Mouse (Mus musculus) ovary, postnatal 10 days (tissue): ENCODE measurements around the gene Bloc1s2.
A peak's percentile ranks its signal among the peaks of the same experiment; 100 is the strongest.
"Not testable (repeated sequence)": the region's sequence is repeated elsewhere in the genome, so short reads cannot be mapped to it uniquely, and the experiment has no call there.

ENCODE experiments used
- DNase-seq: peaks from one replicate; pipeline ENCODE4 v3.0.0; 2022; ENCODE audit warnings: low spot score

Bloc1s2 gene

GRCm38 (mm10) chr19:44127729-44128497 is 18.3 kb downstream of the Bloc1s2 start:
- DNase-seq = no peak

- no peak for DNase-seq
Measured at GRCm38 (mm10) chr19:44121137-44121536, 25.1 kb downstream of the Bloc1s2 start.

GRCm38 (mm10) chr19:44120686-44121085 is 25.6 kb downstream of the Bloc1s2 start:
- not testable (repeated sequence) for DNase-seq

GRCm38 (mm10) chr19:44117793-44118192 is 28.5 kb downstream of the Bloc1s2 start:
- DNase-seq = no peak

- no peak for DNase-seq
Measured at GRCm38 (mm10) chr19:44111706-44112105, 34.5 kb downstream of the Bloc1s2 start.

- DNase-seq = no peak
Measured at GRCm38 (mm10) chr19:44110356-44110755, 35.9 kb downstream of the Bloc1s2 start.

GRCm38 (mm10) chr19:44108996-44109395 is 37.2 kb downstream of the Bloc1s2 start:
- DNase-seq = no peak

- no peak for DNase-seq
Measured at GRCm38 (mm10) chr19:44107661-44108521, 38.4 kb downstream of the Bloc1s2 start.

- peak; percentile 93 for DNase-seq
Measured at GRCm38 (mm10) chr19:44106831-44107660, 39.2 kb downstream of the Bloc1s2 start, which contains the start of gene Chuk. TSS of gene Chuk (minus strand) at chr19:44107480.

GRCm38 (mm10) chr19:44104393-44104792 is 41.9 kb downstream of the Bloc1s2 start:
- DNase-seq = no peak

- no peak for DNase-seq
Measured at GRCm38 (mm10) chr19:44103001-44103400, 43.2 kb downstream of the Bloc1s2 start.

- no peak for DNase-seq
Measured at GRCm38 (mm10) chr19:44100840-44101239, 45.4 kb downstream of the Bloc1s2 start.
